In genomic region chr5:138979840-138980239, GRCm38 (mm10) we compare ENCODE assay signal across 12 mouse cellular contexts. TPM values are rescaled to one million over a fixed set of nuclear protein-coding genes. Genes with fewer than 3 reads are reported as not detected.
DNase-seq lines count a peak whose midpoint lies in the region; ATAC-seq and TF ChIP-seq lines count a peak whose summit lies in the region.
"Had no signal": no experiment of that assay in that cellular context is flagged by ENCODE, and none has a peak within 500 bp of the region (broad histone marks: within the 10 kb centered on the region; RNA-seq: fewer than 3 reads in every experiment).

No protein-coding gene starts in this region.

- no peak overlapping the region for H3K9ac ChIP-seq in heart, embryonic 12.5 days
- H3K9ac ChIP-seq in heart, adult 2 months (ENCODE audit: low read depth, low read length) = no peak overlapping the region
- no peak overlapping the region for H3K9ac ChIP-seq in liver, postnatal 0 days (replicated peaks)
- H3K9ac ChIP-seq in liver, embryonic 12.5 days = no peak overlapping the region
- no peak overlapping the region for H3K9ac ChIP-seq in limb, embryonic 15.5 days
- H3K9ac ChIP-seq in neural tube, embryonic 15.5 days (replicated peaks) = no peak overlapping the region
- H3K9ac ChIP-seq: lung, embryonic 14.5 days had no signal

- no peak for DNase-seq in heart, adult 2 months
- no peak for DNase-seq in liver, postnatal 0 days
- peak; percentile 72 for DNase-seq in brain, adult 2 months (ENCODE audit: low read depth, low spot score)
- no peak for DNase-seq in MN1 (ENCODE audit: low spot score)
- DNase-seq: adrenal gland, adult 2 months; lung, embryonic 14.5 days; midbrain, embryonic 14.5 days had no signal

- no peak for TF ChIP-seq POLR2A in heart, adult 2 months (IDR thresholded peaks at IDR 0.05; ENCODE audit: insufficient read depth, low read depth, low read length)

- H3K36me3 ChIP-seq in heart, embryonic 12.5 days = peaks cover 56% of the 10 kb centered on the region
- no peaks in the 10 kb centered on the region for H3K36me3 ChIP-seq in heart, adult 2 months (ENCODE audit: control insufficient read depth, insufficient read depth, low read length)
- no peaks in the 10 kb centered on the region for H3K36me3 ChIP-seq in liver, postnatal 0 days (replicated peaks; ENCODE audit: insufficient read depth, low read length)
- H3K36me3 ChIP-seq in liver, embryonic 12.5 days = no peaks in the 10 kb centered on the region
- peaks cover 31% of the 10 kb centered on the region for H3K36me3 ChIP-seq in limb, embryonic 15.5 days
- peaks cover 29% of the 10 kb centered on the region for H3K36me3 ChIP-seq in neural tube, embryonic 15.5 days

- no peak overlapping the region for H3K4me3 ChIP-seq in heart, embryonic 12.5 days
- H3K4me3 ChIP-seq in heart, adult 2 months = no peak overlapping the region
- H3K4me3 ChIP-seq in liver, postnatal 0 days (ENCODE audit: low read depth, low read length) = no peak overlapping the region
- H3K4me3 ChIP-seq in liver, embryonic 12.5 days = no peak overlapping the region
- H3K4me3 ChIP-seq in limb, embryonic 15.5 days = no peak overlapping the region
- H3K4me3 ChIP-seq in neural tube, embryonic 15.5 days (replicated peaks) = no peak overlapping the region
- H3K4me3 ChIP-seq: intestine, embryonic 15.5 days had no signal

- TF ChIP-seq EP300 in heart, adult 2 months (IDR thresholded peaks at IDR 0.05; ENCODE audit: insufficient read depth, low read depth, low read length) = no peak
- no peak for TF ChIP-seq EP300 in liver, postnatal 0 days (IDR thresholded peaks at IDR 0.05; ENCODE audit: low read depth)

- TF ChIP-seq CTCF in heart, adult 2 months (IDR thresholded peaks at IDR 0.05) = no peak
- no peak for TF ChIP-seq CTCF in liver, postnatal 0 days (IDR thresholded peaks at IDR 0.05; ENCODE audit: low read depth)

- 49% methylated on average over 8 of the region's 8 CpGs for WGBS in heart, embryonic 12.5 days
- WGBS in heart, adult 2 months = 50% methylated on average over 8 of the region's 8 CpGs
- WGBS in liver, postnatal 0 days (ENCODE audit: insufficient replicate concordance) = 69% methylated on average over 8 of the region's 8 CpGs
- WGBS in liver, embryonic 12.5 days (ENCODE audit: insufficient replicate concordance) = 64% methylated on average over 8 of the region's 8 CpGs
- WGBS in limb, embryonic 15.5 days = 40% methylated on average over 8 of the region's 8 CpGs
- 76% methylated on average over 8 of the region's 8 CpGs for WGBS in neural tube, embryonic 15.5 days

- H3K27me3 ChIP-seq in heart, embryonic 12.5 days (replicated peaks) = no peaks in the 10 kb centered on the region
- H3K27me3 ChIP-seq in heart, adult 2 months (ENCODE audit: control insufficient read depth, insufficient read depth, low read length) = no peaks in the 10 kb centered on the region
- no peaks in the 10 kb centered on the region for H3K27me3 ChIP-seq in liver, postnatal 0 days (ENCODE audit: insufficient read depth, low read length)
- peaks cover 11% of the 10 kb centered on the region for H3K27me3 ChIP-seq in liver, embryonic 12.5 days (replicated peaks)
- no peaks in the 10 kb centered on the region for H3K27me3 ChIP-seq in limb, embryonic 15.5 days
- no peaks in the 10 kb centered on the region for H3K27me3 ChIP-seq in neural tube, embryonic 15.5 days (replicated peaks)
- H3K27me3 ChIP-seq: intestine, embryonic 15.5 days had no signal

- H3K27ac ChIP-seq in heart, embryonic 12.5 days (ENCODE audit: poor library complexity, severe bottlenecking) = no peak overlapping the region
- H3K27ac ChIP-seq in heart, adult 2 months = no peak overlapping the region
- H3K27ac ChIP-seq in liver, postnatal 0 days (ENCODE audit: low read depth) = no peak overlapping the region
- H3K27ac ChIP-seq in liver, embryonic 12.5 days = no peak overlapping the region
- H3K27ac ChIP-seq in limb, embryonic 15.5 days = peak overlapping the region; percentile 27; the same call in 1 of the 2 replicates
- H3K27ac ChIP-seq in neural tube, embryonic 15.5 days (replicated peaks) = no peak overlapping the region
- H3K27ac ChIP-seq: intestine, embryonic 15.5 days had no signal

- peak; percentile 40; the same call in 1 of the 2 replicates for ATAC-seq in heart, embryonic 12.5 days (ENCODE audit: insufficient number of reproducible peaks, low FRiP score)
- ATAC-seq in liver, postnatal 0 days = 0 out of 2 replicates have a peak, but pooled peaks have one; percentile 8
- ATAC-seq in liver, embryonic 12.5 days = no peak
- ATAC-seq in limb, embryonic 15.5 days (ENCODE audit: insufficient number of reproducible peaks, low FRiP score, low TSS enrichment, low read depth) = no peak
- ATAC-seq in neural tube, embryonic 15.5 days (ENCODE audit: low FRiP score) = no peak

- H3K4me2 ChIP-seq in heart, embryonic 12.5 days = no peak overlapping the region
- no peak overlapping the region for H3K4me2 ChIP-seq in liver, postnatal 0 days (ENCODE audit: low read depth, low read length)
- no peak overlapping the region for H3K4me2 ChIP-seq in liver, embryonic 12.5 days
- no peak overlapping the region for H3K4me2 ChIP-seq in limb, embryonic 15.5 days
- H3K4me2 ChIP-seq in neural tube, embryonic 15.5 days = no peak overlapping the region
- H3K4me2 ChIP-seq: intestine, embryonic 15.5 days; lung, embryonic 14.5 days had no signal

- no peaks in the 10 kb centered on the region for H3K9me3 ChIP-seq in heart, embryonic 12.5 days (replicated peaks)
- H3K9me3 ChIP-seq in liver, postnatal 0 days (ENCODE audit: low read length) = no peaks in the 10 kb centered on the region
- no peaks in the 10 kb centered on the region for H3K9me3 ChIP-seq in liver, embryonic 12.5 days (replicated peaks)
- no peaks in the 10 kb centered on the region for H3K9me3 ChIP-seq in limb, embryonic 15.5 days
- no peaks in the 10 kb centered on the region for H3K9me3 ChIP-seq in neural tube, embryonic 15.5 days (replicated peaks)
- H3K9me3 ChIP-seq: intestine, embryonic 15.5 days had no signal

- H3K79me2 ChIP-seq in heart, adult 2 months (replicated peaks; ENCODE audit: control insufficient read depth, insufficient read depth, low read length) = no peaks in the 10 kb centered on the region; the same call in none of the 2 replicates

- intact Hi-C loops in heart, adult 2 months (cut with DNase I) = no loop called here

- peaks cover 33% of the 10 kb centered on the region for H3K4me1 ChIP-seq in heart, embryonic 12.5 days (replicated peaks)
- peaks cover 5% of the 10 kb centered on the region for H3K4me1 ChIP-seq in heart, adult 2 months (ENCODE audit: control insufficient read depth, insufficient read depth, low read length)
- peaks cover 10% of the 10 kb centered on the region; the same call in 1 of the 2 replicates for H3K4me1 ChIP-seq in liver, postnatal 0 days (ENCODE audit: insufficient read depth)
- H3K4me1 ChIP-seq in liver, embryonic 12.5 days = peaks cover 8% of the 10 kb centered on the region
- peaks cover 15% of the 10 kb centered on the region for H3K4me1 ChIP-seq in limb, embryonic 15.5 days
- H3K4me1 ChIP-seq in neural tube, embryonic 15.5 days = no peaks in the 10 kb centered on the region

RNA-seq across cellular contexts. Expression of gene Pdgfa, which starts 17.3 kb away (rescaled TPM):
- polyA plus RNA-seq in heart, embryonic 12.5 days (2016; fragmentation: Nextera tagmentation; extraction: Ambion mirVana) = 34.4 and 37.4 TPM in 2 replicates
- 10 to 100 TPM; 19.6 to 20.7 TPM for total RNA-seq in heart, adult 2 months (2021)
- 13.2 and 14.2 TPM in 2 replicates for polyA plus RNA-seq in heart, adult 2 months (2012; rRNA removed)
- polyA plus RNA-seq in liver, postnatal 0 days (2015; fragmentation: Nextera tagmentation; extraction: Ambion mirVana) = 2.5 and 2.9 TPM in 2 replicates
- polyA plus RNA-seq in liver, embryonic 12.5 days (2016; fragmentation: Nextera tagmentation; extraction: Ambion mirVana) = 1.9 and 2.8 TPM in 2 replicates
- 65.7 and 69.9 TPM in 2 replicates for polyA plus RNA-seq in limb, embryonic 15.5 days (2015; fragmentation: Nextera tagmentation; extraction: Ambion mirVana)
- polyA plus RNA-seq in neural tube, embryonic 15.5 days (2015; fragmentation: Nextera tagmentation; extraction: Ambion mirVana) = 28.2 and 35.1 TPM in 2 replicates

Comparison
In these comparisons a context has a peak if more than half of its experiments do, and no peak if none do; other contexts are left out.
1. ATAC-seq: peak in heart, embryonic 12.5 days (single experiment) and liver, postnatal 0 days (single experiment); none in liver, embryonic 12.5 days (single experiment), limb, embryonic 15.5 days (single experiment) and neural tube, embryonic 15.5 days (single experiment).